Mouse (Mus musculus) liver, embryonic 14.5 days (tissue): ENCODE data around the gene Oscp1. TPM values are rescaled to one million over a fixed set of nuclear protein-coding genes. Genes with fewer than 3 reads are reported as not detected.

Experiments used
- ATAC-seq: fragments of 200-750 bp; cut with Nextera tagmentation; 2 replicates; pipeline ENCODE4 v1.8.0; 2017; ENCODE audit warnings: moderate number of reproducible peaks, mild to moderate bottlenecking, moderate library complexity; ENCODE audit not compliant: insufficient read depth
- DNase-seq, 3 experiments: peaks; one replicate each; pipeline ENCODE4 v3.0.0-alpha.2; 2012 to 2013; ENCODE audit warnings: low read depth in 3 of 3, low spot score in 3 of 3
- H3K27ac ChIP-seq: fragments of 300-500 bp; sonication (generic); 2 replicates; pipeline ENCODE4 v1.5.1; 2014; ENCODE audit warnings: moderate library complexity, mild to moderate bottlenecking, control low read depth, inconsistent platforms
- H3K27me3 ChIP-seq: fragments of 300-500 bp; sonication (generic); 2 replicates; pipeline ENCODE4 v1.6.1; 2014; ENCODE audit warnings: mild to moderate bottlenecking, low read length, moderate library complexity; ENCODE audit not compliant: control insufficient read depth, insufficient read depth
- H3K36me3 ChIP-seq: fragments of 300-500 bp; sonication (generic); replicated peaks from 2 replicates; pipeline ENCODE4 v1.6.1; 2014; ENCODE audit warnings: low read depth; ENCODE audit not compliant: control insufficient read depth, insufficient read depth
- H3K4me1 ChIP-seq, 2 experiments: fragments of 200-500 bp in 1 of 2; fragments of 300-500 bp in 1 of 2; sonication (generic) in 1 of 2; replicated peaks; 2 replicates each; pipeline ENCODE4 v1.6.1; 2012 to 2014; ENCODE audit warnings: antibody characterized with exemption in 1 of 2, inconsistent platforms in 1 of 2, low read length in 1 of 2; ENCODE audit not compliant: control insufficient read depth in 2 of 2, insufficient read depth in 2 of 2
- H3K4me2 ChIP-seq: fragments of 300-500 bp; sonication (generic); 2 replicates; pipeline ENCODE4 v1.6.1; 2014; ENCODE audit warnings: low read depth, mild to moderate bottlenecking, control low read depth, moderate library complexity
- H3K4me3 ChIP-seq, 2 experiments: fragments of 200-500 bp in 1 of 2; fragments of 300-500 bp in 1 of 2; sonication (generic) in 1 of 2; 2 replicates each; pipeline ENCODE4 v1.5.1; 2012 to 2014; ENCODE audit warnings: low read depth in 2 of 2, low read length in 2 of 2, mild to moderate bottlenecking in 2 of 2, control low read depth in 1 of 2, inconsistent platforms in 1 of 2, moderate library complexity in 1 of 2; ENCODE audit not compliant: insufficient read depth in 1 of 2
- H3K9ac ChIP-seq: fragments of 300-500 bp; sonication (generic); replicated peaks from 2 replicates; pipeline ENCODE4 v1.6.1; 2014; ENCODE audit warnings: mild to moderate bottlenecking, control low read depth, moderate library complexity
- H3K9me3 ChIP-seq: fragments of 300-500 bp; sonication (generic); 2 replicates; pipeline ENCODE4 v1.6.1; 2016; ENCODE audit warnings: low read length, mixed read lengths; ENCODE audit not compliant: control insufficient read depth
- CTCF ChIP-seq: IDR thresholded peaks from 2 replicates; pipeline ENCODE4 v1.5.1; 2016; ENCODE audit warnings: antibody characterized with exemption, low read depth, control low read depth
- EP300 ChIP-seq: IDR thresholded peaks from 2 replicates; pipeline ENCODE4 v1.6.1; 2016; ENCODE audit warnings: antibody characterized with exemption, low read depth
- WGBS: fragments of 180-500 bp; shearing (Covaris S2); extraction: QIAGEN DNeasy Blood & Tissue Kit; methylation state at CpG from one replicate; pipeline ENCODE4 v1.1.7; 2014; ENCODE audit not compliant: insufficient replicate concordance; 5-methylcytosine and 5-hydroxymethylcytosine counted together
- polyA plus RNA-seq, 2 experiments: library from polyadenylated mRNA; depleted of rRNA in 1 of 2; stranded (reverse) in 1 of 2; unstranded in 1 of 2; fragments of >200 nt; fragmentation: Nextera tagmentation in 1 of 2; extraction: Ambion mirVana in 1 of 2; gene quantifications; 2 replicates each; pipeline versions ENCODE4 v1.2.1 to v1.2.3; 2012 to 2014

The Oscp1 gene
- polyA plus RNA-seq (2012; rRNA removed) (0.29 and 0.31 TPM in 2 replicates), polyA plus RNA-seq (2014; fragmentation: Nextera tagmentation; extraction: Ambion mirVana) (1.4 and 1.8 TPM in 2 replicates)

- Histone ChIP-seq H3K27me3 (no peaks in the 10 kb centered on the region), H3K27ac (peak within 1 kb of the TSS; percentile 83), H3K4me2 (peak within 1 kb of the TSS; percentile 95), H3K9me3 (no peaks in the 10 kb centered on the region), H3K4me1 (peaks cover 12 to 14% of the 10 kb centered on the region in 2 experiments), H3K4me3 (peak within 1 kb of the TSS; percentile 89 to 97), H3K36me3 (peaks cover 5% of the 10 kb centered on the region), H3K9ac (peak within 1 kb of the TSS; percentile 81)
- WGBS: under 1% methylated on average over 57 of the region's 57 CpGs
- TF ChIP-seq EP300: 0 out of 2 replicates have a peak, but pooled peaks have one; percentile 51
- TF ChIP-seq CTCF: no peak
- peak; percentile 97 for ATAC-seq
- DNase-seq: peak; percentile 87 to 92 (median 88)
Observed at GRCm38 (mm10) chr4:126058134-126058996, at the start of gene Oscp1. Gene Oscp1 (plus strand): TSS chr4:126058565.

GRCm38 (mm10) chr4:126017676-126018332 is 40.6 kb upstream of the Oscp1 start:
- Histone ChIP-seq H3K4me2 (no peak overlapping the region), H3K9ac (no peak overlapping the region), H3K27me3 (no peaks in the 10 kb centered on the region), H3K4me1 (no peaks in the 10 kb centered on the region; a peak in 1 of 4 replicates), H3K4me3 (no peak overlapping the region), H3K27ac (no peak overlapping the region), H3K36me3 (no peaks in the 10 kb centered on the region), H3K9me3 (no peaks in the 10 kb centered on the region)
- TF ChIP-seq EP300: no peak
- no peak for TF ChIP-seq CTCF
- 51% methylated on average over 7 of the region's 7 CpGs for WGBS
- DNase-seq (peak in 1 of 3 experiments; percentile 28), ATAC-seq (no peak)

GRCm38 (mm10) chr4:126018966-126019538 is 39.3 kb upstream of the Oscp1 start:
- DNase-seq: no peak
- H3K27ac ChIP-seq: no peak overlapping the region
- H3K4me2 ChIP-seq: no peak overlapping the region

GRCm38 (mm10) chr4:126024303-126024900 is 34.0 kb upstream of the Oscp1 start, which contains the start of gene Csf3r:
Gene Csf3r (plus strand): TSS chr4:126024550.
- WGBS: 4% methylated on average over 16 of the region's 16 CpGs
- ATAC-seq (no peak), DNase-seq (no peak)
- no peaks in the 10 kb centered on the region for H3K36me3 ChIP-seq
- peak within 1 kb of the TSS; percentile 20; the same call in 1 of the 2 replicates for H3K4me2 ChIP-seq
- no peaks in the 10 kb centered on the region for H3K9me3 ChIP-seq
- H3K27ac ChIP-seq: no peak within 1 kb of the TSS
- H3K4me1 ChIP-seq: peaks cover 0 to 11% of the 10 kb centered on the region in 2 experiments; a peak in 2 of 4 replicates
- H3K9ac ChIP-seq: no peak within 1 kb of the TSS
- no peaks in the 10 kb centered on the region for H3K27me3 ChIP-seq
- TF ChIP-seq CTCF: no peak
- no peak for TF ChIP-seq EP300
- peak within 1 kb of the TSS in 1 of 2 experiments; percentile 28; a peak in 2 of 4 replicates for H3K4me3 ChIP-seq

More at GRCm38 (mm10) chr4:126018966-126019538, 39.3 kb upstream of the Oscp1 start:
- no peaks in the 10 kb centered on the region for H3K9me3 ChIP-seq
- H3K36me3 ChIP-seq: no peaks in the 10 kb centered on the region
- H3K4me3 ChIP-seq: no peak overlapping the region
- H3K4me1 ChIP-seq: peaks cover 0 to 1% of the 10 kb centered on the region in 2 experiments; a peak in 1 of 4 replicates
- TF ChIP-seq CTCF (no peak), EP300 (no peak)
- no peaks in the 10 kb centered on the region for H3K27me3 ChIP-seq
- ATAC-seq: no peak
- 58% methylated on average over 11 of the region's 11 CpGs for WGBS
- H3K9ac ChIP-seq: no peak overlapping the region
